Mouse (Mus musculus) ES-Bruce4 (cell line): ENCODE measurements around the gene Cradd.

Source experiments
- CTCF ChIP-seq: IDR thresholded peaks from one replicate; pipeline ENCODE4 v1.8.1; 2011; ENCODE audit warnings: low read depth, low read length
- POLR2A ChIP-seq: IDR thresholded peaks from one replicate; pipeline ENCODE4 v1.8.1; 2011; ENCODE audit warnings: low read length; ENCODE audit not compliant: insufficient read depth

- TF ChIP-seq POLR2A (no peak), CTCF (no peak)
Measured at GRCm38 (mm10) chr10:95162691-95163374, 161.1 kb downstream of the Cradd start.
